Mouse (Mus musculus) 416B (cell line): ENCODE measurements at regions not wholly inside any gene's neighbourhood (a gene's known extent, or its start where the extent isn't known, plus 50 kb on each side); places are given as distances from the start of the nearest gene placed in this dataset.

Source experiments
- DNase-seq: peaks from one replicate; pipeline ENCODE4 v3.0.0; 2011; ENCODE audit warnings: low read depth

DNA sequence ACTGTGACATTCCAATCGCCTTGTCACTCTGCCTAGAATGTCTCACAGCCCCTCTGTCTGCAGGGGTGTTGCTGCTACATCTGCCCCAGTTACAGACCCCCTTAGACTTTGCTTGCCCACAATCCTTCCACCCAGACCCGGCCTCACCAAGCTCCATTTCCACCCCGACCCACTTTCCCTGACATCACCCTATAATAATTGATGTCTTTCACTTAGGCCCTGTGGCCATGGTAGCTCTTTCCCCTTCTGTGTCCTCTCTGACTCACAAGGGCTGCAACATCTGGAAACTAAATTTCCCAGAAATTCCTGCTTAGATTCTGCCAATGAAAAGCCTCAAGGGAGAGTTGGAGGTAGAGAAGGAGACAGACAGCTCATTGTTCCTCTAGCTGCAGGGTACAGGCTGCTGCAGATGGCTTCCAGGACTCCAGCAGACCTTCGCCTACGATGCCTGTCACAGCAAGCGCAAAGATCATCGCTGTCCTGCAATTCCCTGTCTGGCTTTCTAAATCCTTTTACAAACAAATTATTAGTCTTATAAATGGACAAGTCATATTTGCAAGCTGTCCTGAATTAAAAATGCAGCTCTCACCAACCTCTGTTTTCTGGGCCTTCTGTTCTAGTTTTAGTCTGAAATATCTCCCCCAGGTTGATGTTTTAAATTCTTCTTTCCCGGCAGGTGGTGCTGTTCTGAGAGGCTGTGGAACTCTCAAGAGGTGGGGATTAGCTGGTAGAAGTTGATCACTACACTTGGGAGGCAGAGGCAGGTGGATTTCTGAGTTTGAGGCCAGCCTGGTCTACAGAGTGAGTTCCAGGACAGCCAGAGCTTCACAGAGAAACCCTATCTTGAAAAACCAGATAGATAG is 104.9 kb upstream of the Oxgr1 start:
- DNase-seq = no peak

DNA sequence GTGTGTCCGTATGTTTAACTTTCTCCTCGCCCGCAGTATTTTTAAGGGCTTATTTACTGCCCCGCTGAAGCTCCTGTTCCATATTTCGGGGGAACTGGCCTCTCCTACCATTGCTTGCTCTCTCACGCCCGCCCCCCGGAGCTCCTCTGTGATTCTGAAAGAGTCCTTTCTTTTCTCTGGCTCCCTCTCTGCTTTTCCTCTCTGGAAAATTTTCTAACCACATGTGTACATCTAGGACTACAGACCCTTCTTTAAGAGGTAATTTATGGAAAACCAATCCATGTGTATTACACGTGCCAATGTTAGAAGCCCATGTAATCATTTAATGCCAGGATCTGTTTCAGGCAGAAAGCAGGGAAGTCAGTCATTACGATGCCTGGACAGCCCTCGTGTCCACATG is 106.6 kb upstream of the Oxgr1 start:
- no peak for DNase-seq

DNA sequence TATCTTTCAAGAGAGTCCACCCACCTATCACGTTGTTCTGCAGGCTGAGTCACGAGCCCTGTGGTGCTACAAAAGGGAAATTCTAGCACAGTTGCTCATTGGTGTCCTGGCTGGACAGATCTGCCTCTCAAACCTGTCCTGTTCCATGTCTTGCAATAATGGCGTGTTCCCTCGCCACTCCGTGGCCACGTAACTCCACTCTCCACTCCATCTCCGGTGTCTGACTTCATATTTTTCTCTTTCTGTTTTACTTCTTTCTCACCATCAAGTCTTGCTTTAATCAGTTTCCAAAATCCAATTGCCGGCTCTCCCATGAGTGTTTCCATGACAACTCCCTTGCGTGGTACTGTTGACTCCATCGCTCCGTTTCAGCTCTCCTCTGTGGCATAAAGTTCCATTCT is 107.1 kb upstream of the Oxgr1 start:
- DNase-seq = no peak

DNA sequence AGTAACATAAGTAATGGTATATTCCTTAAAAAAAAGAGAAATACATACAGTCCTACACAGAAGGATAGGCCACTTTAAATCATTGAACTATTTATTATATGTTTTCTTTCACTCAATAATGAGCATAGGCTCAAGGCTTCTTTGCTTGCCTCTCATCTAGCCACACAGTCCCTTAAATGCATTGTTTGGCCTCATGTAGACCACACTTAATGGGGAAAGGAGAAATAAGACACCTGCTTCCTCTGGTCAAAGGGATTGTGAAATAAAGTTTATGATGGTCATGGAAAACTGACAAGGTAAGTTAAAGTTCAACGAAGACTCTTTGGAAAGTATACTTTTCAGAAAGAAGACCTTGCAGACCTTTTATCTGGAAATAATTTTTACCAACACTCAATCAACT is 108.4 kb upstream of the Oxgr1 start:
- peak; percentile 11 for DNase-seq

DNA sequence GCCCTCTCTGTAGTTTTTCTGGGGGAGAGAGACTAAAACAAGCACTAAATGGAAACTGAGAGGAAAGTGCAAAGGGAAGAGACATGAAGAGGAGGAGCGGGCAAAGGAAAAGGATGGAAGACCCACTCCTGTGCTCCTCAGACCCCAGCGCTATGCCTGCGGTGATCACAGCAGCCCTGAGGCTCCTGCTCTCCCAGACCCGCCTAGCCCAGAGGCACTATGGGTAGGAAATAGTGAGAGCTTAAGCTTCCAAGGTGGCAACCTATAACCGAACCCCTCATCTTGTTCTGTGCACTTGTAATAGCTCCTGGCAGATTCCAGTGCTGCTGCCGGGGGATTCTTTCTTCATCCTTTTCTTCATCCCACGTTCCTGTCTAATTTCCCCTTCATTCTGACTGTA is 112.2 kb upstream of the Oxgr1 start:
- DNase-seq = no peak

DNA sequence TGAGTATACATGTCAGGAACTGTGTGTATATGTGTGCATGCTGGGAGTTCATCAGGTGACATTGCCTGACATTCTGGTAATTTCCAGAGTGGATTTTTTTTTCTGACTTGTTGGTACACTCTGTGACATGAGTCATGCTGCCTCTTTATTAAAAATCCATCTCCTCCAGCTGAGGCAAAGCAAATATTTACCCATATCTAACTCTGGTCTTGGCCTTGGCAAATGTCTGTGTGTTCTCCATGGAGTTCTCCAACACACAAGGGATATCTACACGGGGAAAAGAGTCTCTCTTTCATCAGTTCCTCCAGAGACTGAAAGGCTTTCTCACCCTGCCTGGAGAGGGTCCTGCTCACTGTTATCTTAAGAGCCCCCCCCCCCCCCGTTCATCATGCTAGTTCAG is 111.3 kb upstream of the Mbnl2 start:
- no peak for DNase-seq

DNA sequence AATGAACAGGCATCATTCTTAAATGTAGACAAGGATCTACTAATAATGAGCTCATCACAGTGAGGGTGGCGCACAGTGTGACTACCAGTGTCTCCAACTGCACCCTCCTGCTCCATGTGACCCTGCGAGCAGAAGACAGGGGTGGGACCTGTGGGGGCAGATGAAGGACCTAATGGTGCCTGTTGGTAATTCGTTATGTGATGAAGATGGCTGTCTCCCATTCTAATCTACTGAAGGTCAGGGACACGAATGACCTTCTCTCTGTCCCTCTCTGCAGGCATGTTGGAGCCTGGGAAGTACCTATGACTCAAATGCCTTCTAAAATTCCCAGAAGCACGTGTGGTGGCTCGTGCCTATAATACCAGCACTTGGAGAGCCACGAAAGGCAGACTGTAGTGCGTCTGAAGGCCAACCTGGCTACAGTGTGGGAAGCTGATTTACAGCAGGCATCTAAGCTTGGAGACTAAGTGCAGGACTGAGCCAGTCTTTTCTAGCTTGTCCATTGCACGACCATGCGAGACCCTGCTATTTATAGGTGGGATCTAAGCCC is 109.9 kb upstream of the Mbnl2 start:
- DNase-seq = no peak

DNA sequence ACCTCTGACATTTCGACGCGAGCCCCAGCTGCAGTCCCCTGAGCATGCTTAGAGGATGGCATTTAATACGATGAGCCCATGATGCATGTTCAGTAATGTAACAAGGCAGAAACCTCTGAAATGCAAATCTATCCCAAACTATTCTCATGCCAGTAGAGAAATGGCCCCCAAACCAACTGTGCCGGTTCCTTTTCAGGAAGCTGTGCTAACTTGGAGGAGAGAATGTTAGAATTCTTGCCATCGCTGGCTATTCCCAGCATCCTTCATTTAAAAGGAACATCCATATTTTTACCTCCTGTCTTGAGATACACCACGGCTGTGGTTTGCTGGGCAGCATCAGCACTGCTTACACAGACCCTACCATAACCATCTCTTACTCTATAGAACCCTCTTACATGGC is 104.7 kb upstream of the Mbnl2 start:
- DNase-seq = no peak

DNA sequence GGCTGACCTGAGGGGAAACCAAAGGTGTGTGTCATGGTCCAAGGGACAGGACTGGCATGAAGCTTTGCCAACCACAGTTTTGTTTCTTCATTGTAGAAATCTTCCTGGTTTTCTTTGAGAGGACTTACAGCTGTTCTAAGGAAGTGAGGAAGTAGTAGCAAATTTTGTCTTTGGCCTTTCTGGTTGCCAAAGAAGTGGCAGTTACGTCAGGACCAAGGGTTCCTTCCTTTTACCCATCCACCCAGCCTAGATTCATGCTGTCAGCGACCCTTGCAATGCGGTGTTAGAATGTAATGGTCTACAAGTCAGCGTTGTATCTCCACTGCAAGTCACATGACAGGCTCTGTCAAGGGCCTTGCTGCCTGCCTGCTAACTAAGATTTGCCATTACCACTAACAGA is 103.4 kb upstream of the Mbnl2 start:
- no peak for DNase-seq

DNA sequence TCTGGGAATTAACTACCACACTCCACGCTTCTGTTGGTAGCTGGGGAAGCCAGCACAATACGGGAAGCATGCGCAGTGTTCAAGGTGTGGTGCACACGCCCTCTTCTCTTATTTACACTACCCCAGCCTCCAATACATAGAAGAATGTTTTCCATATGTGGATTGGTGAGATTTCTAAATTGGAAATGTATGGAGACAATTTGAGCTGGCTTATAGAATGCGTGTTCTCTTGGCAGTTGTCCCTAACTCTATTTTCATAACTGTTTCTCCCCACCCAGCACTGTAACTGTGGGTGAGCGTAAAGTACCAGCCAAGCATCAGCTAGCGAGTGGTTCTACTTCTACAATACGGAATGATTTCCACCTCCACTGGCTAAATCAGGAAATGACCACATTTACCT is 102.6 kb upstream of the Mbnl2 start:
- DNase-seq = no peak

DNA sequence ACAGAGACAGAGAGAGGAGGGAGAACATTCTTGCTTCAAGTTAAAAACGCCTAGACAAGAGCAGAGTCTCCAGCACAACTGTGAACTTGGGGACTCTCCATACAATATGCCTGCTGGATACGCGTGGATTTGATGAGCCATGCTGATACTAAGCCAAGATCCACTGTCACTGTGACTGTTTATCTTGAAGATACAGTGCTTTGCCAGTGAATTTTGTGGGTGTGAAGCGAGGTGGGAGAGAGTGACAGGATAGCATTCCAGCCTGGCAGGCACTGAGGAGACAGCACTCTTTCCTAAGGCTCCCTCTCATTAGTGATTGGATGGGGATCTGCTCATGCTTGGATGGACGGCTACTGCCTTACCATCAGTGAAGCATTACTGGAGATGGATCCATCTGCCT is 100.9 kb upstream of the Mbnl2 start:
- DNase-seq = no peak

DNA sequence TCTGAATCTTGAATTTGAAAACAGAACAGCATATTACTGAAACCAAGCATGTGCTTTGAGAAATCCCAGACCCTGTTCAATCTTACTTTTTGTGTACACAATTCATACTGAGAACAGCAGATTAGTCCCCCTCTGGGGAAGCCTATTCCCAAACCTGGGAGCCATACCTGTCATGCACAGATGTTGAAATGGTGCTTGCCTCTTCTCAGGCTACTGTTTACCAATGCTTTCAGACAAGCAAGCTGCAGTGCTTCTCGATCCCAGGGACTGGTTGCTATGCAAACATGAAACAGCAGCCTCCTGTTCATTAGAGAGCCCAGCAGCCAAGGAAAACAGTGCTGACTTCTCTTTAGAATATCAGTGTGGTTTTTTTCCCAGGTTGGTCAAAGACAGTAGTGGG is 80.3 kb upstream of the Mbnl2 start:
- DNase-seq = no peak

DNA sequence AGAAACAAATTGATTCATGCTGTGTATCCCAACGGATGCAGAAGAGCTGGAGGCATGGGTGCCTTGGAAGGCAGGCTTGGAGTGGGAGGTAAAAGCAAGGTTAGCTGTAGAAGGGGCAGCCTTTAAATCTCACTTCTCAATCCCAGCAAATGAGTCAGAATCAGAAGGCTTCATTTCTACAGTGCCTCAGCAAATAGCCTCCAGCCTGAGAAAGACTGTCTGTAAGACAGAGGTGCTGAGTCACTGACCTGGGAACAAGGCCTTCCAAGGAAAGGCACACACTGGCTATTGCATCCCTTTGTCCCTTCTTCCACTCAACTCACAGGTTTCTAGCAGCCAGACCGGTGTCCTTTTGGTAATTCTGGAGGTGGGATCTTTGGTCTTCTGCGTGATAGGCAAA is 63.7 kb upstream of the Mbnl2 start:
- no peak for DNase-seq

DNA sequence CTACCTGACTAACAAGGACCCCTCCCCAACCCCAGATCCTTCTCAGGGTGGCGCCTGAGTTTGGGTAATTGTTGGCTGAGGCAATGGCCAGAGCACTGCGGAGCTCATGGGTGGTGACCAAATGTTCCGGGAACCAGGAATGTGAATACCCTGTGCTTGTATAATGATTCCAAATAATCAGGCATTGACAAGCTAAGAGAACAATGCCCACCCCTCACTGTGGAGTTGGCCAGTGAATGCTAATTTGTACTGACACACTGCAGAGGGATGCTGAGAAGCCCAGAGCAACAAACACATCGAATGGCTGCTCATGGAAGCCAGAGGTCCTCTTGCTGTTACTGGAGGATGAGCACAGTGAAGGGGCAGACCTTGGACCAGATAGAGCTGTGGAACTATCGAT is 62.8 kb upstream of the Mbnl2 start:
- no peak for DNase-seq

DNA sequence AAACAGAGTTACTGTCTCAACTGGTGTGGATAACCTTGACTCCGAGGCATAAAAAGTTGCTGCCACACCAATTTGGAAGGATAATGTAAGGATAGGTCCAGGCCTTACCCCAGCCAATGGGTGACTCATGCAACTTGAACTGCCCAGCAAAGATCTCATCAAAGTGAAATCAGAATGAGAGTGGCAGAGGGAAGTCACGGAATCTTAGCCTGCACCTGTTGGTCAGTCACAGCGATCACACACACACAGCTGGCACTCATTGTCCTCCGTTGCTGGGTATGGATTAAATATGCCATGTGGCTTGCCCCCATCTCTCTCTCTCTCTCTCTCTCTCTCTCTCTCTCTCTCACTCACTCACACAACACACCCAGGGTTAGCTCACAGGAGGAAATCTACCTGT is 56.2 kb upstream of the Mbnl2 start:
- no peak for DNase-seq

DNA sequence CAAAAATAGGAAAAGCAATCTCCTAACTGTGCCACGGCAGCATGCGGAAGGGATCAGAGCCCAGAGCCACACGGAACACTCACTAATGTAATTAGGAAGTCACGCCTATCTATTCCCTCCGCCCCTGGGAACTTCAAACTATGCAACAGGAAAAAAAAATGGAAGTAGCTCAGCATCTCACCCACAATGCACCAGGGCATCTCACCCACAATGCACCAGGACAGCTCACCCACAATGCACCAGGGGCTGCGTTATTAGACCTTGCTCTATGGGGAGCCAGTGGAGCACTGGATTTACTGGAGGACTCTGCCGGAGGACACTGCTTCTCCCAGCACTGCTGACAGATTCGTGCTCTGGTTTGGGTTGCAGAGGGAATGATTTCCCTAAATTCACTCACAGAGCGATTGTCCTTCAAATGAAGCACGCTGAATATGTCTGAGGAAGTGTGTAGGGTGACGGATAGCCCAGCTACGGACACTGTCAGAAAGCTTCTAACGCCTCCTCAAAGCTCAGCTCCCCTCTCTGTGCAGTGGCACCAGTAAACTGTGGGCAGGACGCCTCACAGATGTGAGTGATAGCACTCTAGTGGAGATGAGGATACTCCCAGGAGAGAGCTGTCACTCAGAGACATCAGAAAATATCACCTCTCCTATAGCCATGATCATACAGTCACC is 51.8 kb upstream of the Mbnl2 start:
- DNase-seq = no peak

DNA sequence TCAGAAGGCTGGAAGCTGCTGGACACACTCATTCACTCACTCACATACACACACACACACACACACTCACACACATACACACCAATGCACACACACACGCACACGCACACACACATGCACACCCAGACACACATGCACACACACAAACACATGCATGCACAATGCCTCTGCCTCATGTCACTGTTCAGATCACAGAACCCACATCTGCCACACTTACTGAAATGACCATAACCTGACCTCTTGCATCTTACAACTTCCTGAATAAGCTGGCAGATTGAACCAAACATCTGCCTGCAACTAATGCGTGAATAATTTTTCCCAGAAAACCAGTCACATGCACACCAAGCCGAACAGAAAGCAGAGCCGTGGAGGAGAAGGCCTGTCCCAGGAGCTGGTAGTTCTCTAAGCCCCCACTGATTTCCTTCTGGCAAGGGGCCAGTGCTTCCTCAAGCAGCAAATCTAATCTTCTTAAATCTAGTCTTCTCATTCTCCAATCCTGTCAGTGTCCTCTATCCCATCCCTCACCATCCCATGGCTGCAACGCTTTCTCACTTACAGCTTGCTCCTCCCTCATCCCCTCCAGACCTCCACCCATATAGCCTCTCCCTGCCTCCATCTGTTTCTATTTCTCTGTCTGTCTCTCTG is 51.1 kb upstream of the Mbnl2 start:
- no peak for DNase-seq

DNA sequence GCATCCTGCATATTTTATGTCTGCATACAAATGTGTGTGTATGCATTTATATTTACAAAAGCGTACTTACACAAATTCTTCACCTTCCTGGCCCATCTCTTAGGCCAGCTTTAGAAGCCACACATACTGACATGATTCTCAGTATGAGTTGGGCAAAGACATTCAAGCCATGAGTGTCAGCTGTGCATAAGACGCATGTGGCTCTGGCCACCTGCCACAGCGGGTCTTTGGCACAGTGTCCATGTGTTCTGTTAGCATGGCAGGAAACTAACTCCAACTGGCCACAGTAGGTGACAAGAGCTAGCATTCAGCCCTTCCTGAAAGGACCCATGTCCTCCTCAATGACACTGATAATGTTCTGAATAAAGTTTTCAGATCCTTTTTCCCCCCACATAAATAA is 49.8 kb upstream of the Mbnl2 start:
- DNase-seq = no peak
